Mouse (Mus musculus) lung, adult 2 months (tissue): ENCODE data around the gene Sdk1.

Experiments used
- CTCF ChIP-seq: fragments of 200-500 bp; IDR thresholded peaks from 2 replicates; pipeline ENCODE4 v1.5.1; 2011; ENCODE audit warnings: mild to moderate bottlenecking, low read length, control low read depth; ENCODE audit not compliant: insufficient read depth
- POLR2A ChIP-seq: fragments of 200-500 bp; IDR thresholded peaks from 2 replicates; pipeline ENCODE4 v1.6.1; 2011; ENCODE audit warnings: low read depth, mild to moderate bottlenecking, control low read depth, low read length, borderline replicate concordance; ENCODE audit errors: extremely low read depth

GRCm38 (mm10) chr5:141686876-141687420 is 445.7 kb downstream of the Sdk1 start:
- no peak for TF ChIP-seq POLR2A
- TF ChIP-seq CTCF = no peak
